Mouse (Mus musculus) stomach, embryonic 16.5 days (tissue): Measurements from ENCODE around the gene Aadat. TPM values are rescaled to one million over a fixed set of nuclear protein-coding genes. Genes with fewer than 3 reads are reported as not detected.
A peak's percentile ranks its signal among the peaks of the same experiment; 100 is the strongest.
"Not testable (repeated sequence)": the region's sequence is repeated elsewhere in the genome, so short reads cannot be mapped to it uniquely, and the experiment has no call there.

Source experiments
- ATAC-seq: fragments of 200-750 bp; cut with Nextera tagmentation; 2 replicates; pipeline ENCODE4 v1.8.0; 2017; ENCODE audit warnings: moderate number of reproducible peaks, moderate TSS enrichment; ENCODE audit not compliant: insufficient read depth, low FRiP score
- H3K27ac ChIP-seq: fragments of 300-500 bp; sonication (generic); 2 replicates; pipeline ENCODE4 v1.5.1; 2014; ENCODE audit warnings: low read length
- H3K27me3 ChIP-seq: fragments of 300-500 bp; sonication (generic); 2 replicates; pipeline ENCODE4 v1.6.1; 2014; ENCODE audit warnings: low read length, control low read depth, mixed read lengths; ENCODE audit not compliant: control insufficient read depth, insufficient read depth
- H3K36me3 ChIP-seq: fragments of 300-500 bp; sonication (generic); 2 replicates; pipeline ENCODE4 v1.6.1; 2014; ENCODE audit warnings: low read length; ENCODE audit not compliant: control insufficient read depth, insufficient read depth
- H3K4me1 ChIP-seq: fragments of 300-500 bp; sonication (generic); 2 replicates; pipeline ENCODE4 v1.6.1; 2014; ENCODE audit warnings: low read length, control low read depth, mixed read lengths; ENCODE audit not compliant: control insufficient read depth, insufficient read depth
- H3K4me2 ChIP-seq: fragments of 300-500 bp; sonication (generic); 2 replicates; pipeline ENCODE4 v1.6.1; 2014; ENCODE audit warnings: low read depth, low read length, mixed read lengths
- H3K4me3 ChIP-seq: fragments of 300-500 bp; sonication (generic); replicated peaks from 2 replicates; pipeline ENCODE4 v1.5.1; 2014; ENCODE audit warnings: mild to moderate bottlenecking, low read length
- H3K9ac ChIP-seq: fragments of 300-500 bp; sonication (generic); 2 replicates; pipeline ENCODE4 v1.6.1; 2014; ENCODE audit warnings: low read length
- H3K9me3 ChIP-seq: fragments of 300-500 bp; sonication (generic); replicated peaks from 2 replicates; pipeline ENCODE4 v1.6.1; 2016; ENCODE audit warnings: low read length, control low read depth; ENCODE audit not compliant: control insufficient read depth
- WGBS: fragments of 180-500 bp; shearing (Covaris S2); extraction: QIAGEN DNeasy Blood & Tissue Kit; methylation state at CpG from one replicate; pipeline ENCODE4 v1.1.7; 2014; 5-methylcytosine and 5-hydroxymethylcytosine counted together
- polyA plus RNA-seq: library from polyadenylated mRNA; unstranded; fragments of >200 nt; fragmentation: Nextera tagmentation; extraction: Ambion mirVana; gene quantifications from 2 replicates; pipeline ENCODE4 v1.2.1, GENCODE M21; 2015

Gene Aadat
- 0.61 and 0.69 TPM in 2 replicates for polyA plus RNA-seq

DNA sequence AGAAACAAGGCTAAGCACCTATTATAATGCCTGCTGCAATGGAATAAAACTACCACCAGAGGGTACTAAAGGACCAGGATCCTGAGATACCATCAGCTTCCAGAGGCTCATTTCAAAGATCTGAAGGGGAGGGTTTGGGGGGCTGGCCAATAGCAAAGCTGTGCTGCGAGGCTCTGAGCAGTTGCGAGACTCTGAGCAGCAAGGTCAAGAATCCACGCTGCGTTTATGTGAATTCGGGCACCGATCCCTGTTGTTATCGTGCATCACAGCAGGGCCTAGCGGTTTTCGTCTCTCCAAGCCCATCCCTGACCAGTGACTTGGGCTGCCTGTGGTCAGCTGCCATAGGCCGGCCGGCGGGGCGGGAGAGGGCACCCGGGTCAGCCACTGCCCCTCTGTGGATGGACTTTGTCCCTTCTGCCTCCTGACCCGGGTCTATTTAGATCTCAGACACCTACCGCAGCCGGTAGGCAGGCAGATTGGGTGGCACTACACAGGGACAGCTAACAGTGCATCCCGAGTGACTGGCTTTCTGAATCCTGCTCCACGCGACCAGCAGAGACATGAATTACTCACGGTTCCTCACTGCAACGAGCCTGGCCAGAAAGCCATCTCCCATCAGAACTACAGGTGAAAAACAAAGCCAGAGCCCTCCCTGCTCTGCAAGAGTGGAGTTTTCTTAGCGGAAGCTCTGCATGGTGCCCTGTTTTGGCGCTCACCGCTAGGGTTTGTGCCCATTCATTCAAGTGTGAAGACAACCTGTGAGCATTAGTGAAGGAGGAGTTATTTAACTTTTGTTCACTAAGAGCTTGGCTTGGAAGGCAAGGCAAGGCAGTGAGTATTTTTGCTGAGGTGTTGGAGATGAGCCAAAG is at the start of gene Aadat:
Aadat (plus strand) TSS at position 280 of the 869 bp plus-strand sequence.
- no peak within 1 kb of the TSS for H3K27ac ChIP-seq
- peak within 1 kb of the TSS; percentile 90 for H3K4me2 ChIP-seq
- H3K9me3 ChIP-seq, result no peaks in the 10 kb centered on the region
- no peaks in the 10 kb centered on the region for H3K4me1 ChIP-seq
- peak; percentile 81; the same call in 1 of the 2 replicates for ATAC-seq
- WGBS, result 1% methylated on average over 25 of the region's 25 CpGs
- H3K4me3 ChIP-seq, result peak within 1 kb of the TSS; percentile 61
- H3K36me3 ChIP-seq, result no peaks in the 10 kb centered on the region
- H3K27me3 ChIP-seq, result no peaks in the 10 kb centered on the region
- H3K9ac ChIP-seq, result peak within 1 kb of the TSS; percentile 65

DNA sequence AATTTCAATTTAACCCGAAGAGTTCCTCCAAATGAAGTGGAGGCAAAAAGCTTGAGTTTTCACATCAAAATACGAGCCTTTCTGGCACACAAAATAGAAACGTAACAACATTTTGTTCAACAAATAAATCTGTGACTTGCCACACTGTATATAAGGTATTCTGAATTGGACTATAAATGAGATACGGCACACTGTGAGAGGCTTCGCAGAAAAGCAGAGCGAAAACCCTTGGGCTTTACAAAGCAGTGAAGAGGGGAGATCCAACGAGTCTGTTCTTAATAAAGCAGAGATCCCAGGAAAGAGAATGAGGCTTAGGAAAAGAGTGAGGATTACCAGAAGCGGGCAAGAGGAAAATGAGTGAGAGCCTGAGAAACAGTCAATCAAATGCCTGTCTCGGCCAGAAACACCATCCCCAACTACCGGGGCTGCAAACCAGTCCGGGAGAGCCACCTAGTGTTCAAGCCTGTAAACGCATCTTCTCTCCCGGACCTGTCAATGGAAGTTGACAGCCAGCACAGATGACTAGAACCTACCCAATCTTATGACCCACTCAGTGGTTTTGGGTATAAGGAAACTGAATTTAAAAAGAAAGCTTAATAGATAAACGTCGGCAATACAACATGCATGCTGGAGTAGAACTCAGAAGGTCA is 38.9 kb upstream of the Aadat start:
- H3K4me2 ChIP-seq, result peak overlapping the region; percentile 28; the same call in 1 of the 2 replicates
- WGBS, result 38% methylated on average over 15 of the region's 15 CpGs

DNA sequence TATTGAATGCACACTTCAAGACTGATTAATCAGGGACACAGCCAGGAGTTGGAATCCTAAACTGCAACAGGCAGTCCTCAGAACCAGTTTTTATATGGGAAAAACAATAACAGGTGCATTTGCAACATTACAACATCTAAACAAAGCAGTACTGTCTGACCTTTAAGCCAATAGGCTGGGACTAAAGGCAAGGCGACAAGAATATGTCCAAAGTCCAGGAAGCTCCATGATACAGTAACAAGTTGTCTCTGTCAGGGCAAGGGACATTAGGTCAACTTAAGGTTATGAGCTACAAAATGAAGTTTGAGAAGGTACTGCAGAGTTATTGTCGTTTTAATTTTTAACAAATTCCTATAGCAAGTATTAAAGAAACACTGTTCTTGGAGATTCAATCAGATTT is 15.6 kb upstream of the Aadat start:
- no peaks in the 10 kb centered on the region for H3K9me3 ChIP-seq
- WGBS, result 79% methylated on average over 2 of the region's 2 CpGs
- H3K27me3 ChIP-seq, result no peaks in the 10 kb centered on the region
- no peak overlapping the region for H3K4me3 ChIP-seq
- no peak overlapping the region for H3K27ac ChIP-seq
- H3K4me1 ChIP-seq, result no peaks in the 10 kb centered on the region
- H3K36me3 ChIP-seq, result no peaks in the 10 kb centered on the region
- H3K4me2 ChIP-seq, result no peak overlapping the region
- no peak overlapping the region for H3K9ac ChIP-seq
- ATAC-seq, result no peak

More for the DNA sequence above, 38.9 kb upstream of the Aadat start:
- no peaks in the 10 kb centered on the region for H3K4me1 ChIP-seq
- no peak for ATAC-seq
- H3K9ac ChIP-seq, result 0 out of 2 replicates have a peak overlapping the region, but pooled peaks have one; percentile 24
- no peak overlapping the region for H3K4me3 ChIP-seq
- H3K9me3 ChIP-seq, result no peaks in the 10 kb centered on the region
- no peak overlapping the region for H3K27ac ChIP-seq
- no peaks in the 10 kb centered on the region for H3K27me3 ChIP-seq
- H3K36me3 ChIP-seq, result no peaks in the 10 kb centered on the region

- H3K27ac ChIP-seq, result no peak overlapping the region
- no peaks in the 10 kb centered on the region for H3K4me1 ChIP-seq
- WGBS, result 89% methylated on average over 2 of the region's 2 CpGs
- H3K36me3 ChIP-seq, result no peaks in the 10 kb centered on the region
- H3K27me3 ChIP-seq, result no peaks in the 10 kb centered on the region
- ATAC-seq, result no peak
- no peak overlapping the region for H3K4me2 ChIP-seq
- no peak overlapping the region for H3K4me3 ChIP-seq
- no peak overlapping the region for H3K9ac ChIP-seq
- H3K9me3 ChIP-seq, result no peaks in the 10 kb centered on the region
Measured at GRCm38 (mm10) chr8:60491871-60492270, 13.9 kb upstream of the Aadat start.

- no peaks in the 10 kb centered on the region for H3K4me1 ChIP-seq
- H3K9me3 ChIP-seq, result no peaks in the 10 kb centered on the region
- H3K27ac ChIP-seq, result no peak overlapping the region
- H3K36me3 ChIP-seq, result no peaks in the 10 kb centered on the region
- WGBS, result 56% methylated on average over 3 of the region's 3 CpGs
- no peak overlapping the region for H3K4me3 ChIP-seq
- ATAC-seq, result no peak
- H3K9ac ChIP-seq, result no peak overlapping the region
- H3K27me3 ChIP-seq, result no peaks in the 10 kb centered on the region
- H3K4me2 ChIP-seq, result no peak overlapping the region
Measured at GRCm38 (mm10) chr8:60492471-60492870, 13.3 kb upstream of the Aadat start.

DNA sequence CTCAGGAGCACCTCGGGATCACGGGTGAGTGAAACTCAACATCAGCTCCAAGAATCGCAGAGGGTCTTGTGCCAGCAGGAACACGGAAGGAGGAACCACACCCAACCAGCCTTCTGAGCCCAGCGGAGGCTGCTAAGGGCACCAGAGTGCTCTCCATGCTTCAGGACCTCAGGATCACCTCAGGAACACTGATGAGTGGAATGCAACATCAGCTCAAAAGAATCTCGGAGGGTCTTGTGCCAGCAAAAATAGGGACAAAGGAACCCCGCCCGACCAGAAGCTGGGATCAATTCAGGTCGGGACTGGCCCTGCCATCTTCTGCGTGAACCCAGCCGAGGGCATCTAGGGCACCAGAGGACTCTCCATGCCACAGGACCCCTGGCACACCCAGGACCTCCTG is 11.1 kb upstream of the Aadat start:
- H3K4me1 ChIP-seq, result no peaks in the 10 kb centered on the region
- no peaks in the 10 kb centered on the region for H3K36me3 ChIP-seq
- H3K9ac ChIP-seq, result no peak overlapping the region
- H3K4me3 ChIP-seq, result no peak overlapping the region
- H3K27ac ChIP-seq, result no peak overlapping the region
- no peak overlapping the region for H3K4me2 ChIP-seq
- ATAC-seq, result no peak
- no peaks in the 10 kb centered on the region for H3K9me3 ChIP-seq
- 87% methylated on average over 11 of the region's 11 CpGs for WGBS
- no peaks in the 10 kb centered on the region for H3K27me3 ChIP-seq

DNA sequence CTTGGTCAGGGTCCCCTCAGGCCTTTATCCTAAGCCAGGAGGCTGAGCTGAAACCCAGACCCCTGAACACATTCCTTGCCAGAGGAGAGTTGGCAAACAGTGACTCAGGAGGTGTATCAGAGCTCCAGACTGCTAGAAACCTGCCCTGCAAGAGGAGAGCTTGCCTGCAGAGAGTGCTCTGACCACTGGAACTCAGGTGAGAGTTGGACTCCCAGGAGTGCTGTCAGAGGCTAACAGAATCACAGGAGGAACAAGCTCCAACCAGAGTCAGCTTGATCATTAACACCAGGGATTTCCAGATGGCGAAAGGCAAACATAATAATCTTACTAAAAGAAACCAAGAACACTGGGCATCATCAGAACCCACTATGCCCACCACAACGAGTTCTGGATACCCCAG is 10.7 kb upstream of the Aadat start:
- not testable (repeated sequence) for H3K4me1 ChIP-seq, ATAC-seq, H3K27ac ChIP-seq, H3K36me3 ChIP-seq, H3K9me3 ChIP-seq, H3K4me3 ChIP-seq, H3K27me3 ChIP-seq, H3K4me2 ChIP-seq, H3K9ac ChIP-seq
- 65% methylated on average over 2 of the region's 2 CpGs for WGBS

- H3K9me3 ChIP-seq, result no peaks in the 10 kb centered on the region
- no peaks in the 10 kb centered on the region for H3K27me3 ChIP-seq
- H3K4me2 ChIP-seq, result no peak within 1 kb of the TSS
- H3K4me1 ChIP-seq, result no peaks in the 10 kb centered on the region
- WGBS, result 24% methylated on average over 2 of the region's 2 CpGs
- H3K4me3 ChIP-seq, result no peak within 1 kb of the TSS
- H3K27ac ChIP-seq, result no peak within 1 kb of the TSS
- no peak within 1 kb of the TSS for H3K9ac ChIP-seq
- no peak for ATAC-seq
- no peaks in the 10 kb centered on the region for H3K36me3 ChIP-seq
Measured at GRCm38 (mm10) chr8:60503098-60503497, 2.6 kb upstream of the Aadat start, which contains the start of gene Gm10283. TSS of gene Gm10283 (minus strand) at chr8:60503198.

GRCm38 (mm10) chr8:60518286-60518685 is 12.6 kb downstream of the Aadat start:
- no peak overlapping the region for H3K27ac ChIP-seq
- no peak overlapping the region for H3K4me2 ChIP-seq
- no peak overlapping the region for H3K9ac ChIP-seq
- H3K27me3 ChIP-seq, result no peaks in the 10 kb centered on the region
- H3K9me3 ChIP-seq, result no peaks in the 10 kb centered on the region
- H3K36me3 ChIP-seq, result no peaks in the 10 kb centered on the region
- no peaks in the 10 kb centered on the region for H3K4me1 ChIP-seq
- no peak for ATAC-seq
- no peak overlapping the region for H3K4me3 ChIP-seq
